Mouse (Mus musculus) ZHBTc4 (cell line): ENCODE results near the gene Mepe.

Experiments used
- DNase-seq: peaks from one replicate; pipeline ENCODE4 v3.0.0-alpha.2; 2011; ENCODE audit warnings: low read depth, low spot score

Gene Mepe

GRCm38 (mm10) chr5:104325029-104325428 lies at the start of gene Mepe:
Gene Mepe, plus strand, starts transcription at chr5:104325329.
- DNase-seq: no peak

GRCm38 (mm10) chr5:104294201-104294600 lies 30.9 kb upstream of the Mepe start:
- DNase-seq: no peak

- DNase-seq: no peak
Measured at GRCm38 (mm10) chr5:104298994-104299393, 26.1 kb upstream of the Mepe start, which contains the start of gene Ibsp. Gene Ibsp, plus strand, starts transcription at chr5:104299171.

GRCm38 (mm10) chr5:104314073-104314472 lies 11.1 kb upstream of the Mepe start:
- no peak for DNase-seq

GRCm38 (mm10) chr5:104326884-104327283 lies 1.8 kb downstream of the Mepe start:
- DNase-seq: no peak

GRCm38 (mm10) chr5:104327389-104327788 lies 2.3 kb downstream of the Mepe start:
- no peak for DNase-seq

GRCm38 (mm10) chr5:104327876-104328275 lies 2.7 kb downstream of the Mepe start:
- DNase-seq: no peak

GRCm38 (mm10) chr5:104328317-104328850 lies 3.3 kb downstream of the Mepe start:
- no peak for DNase-seq

- DNase-seq: no peak
Measured at GRCm38 (mm10) chr5:104329381-104329780, 4.3 kb downstream of the Mepe start.

- no peak for DNase-seq
Measured at GRCm38 (mm10) chr5:104330088-104330487, 5.0 kb downstream of the Mepe start.

- no peak for DNase-seq
Measured at GRCm38 (mm10) chr5:104332296-104332695, 7.2 kb downstream of the Mepe start.

- DNase-seq: peak; percentile 70
Measured at GRCm38 (mm10) chr5:104333231-104333640, 8.1 kb downstream of the Mepe start.

GRCm38 (mm10) chr5:104333643-104334042 lies 8.5 kb downstream of the Mepe start:
- no peak for DNase-seq

- no peak for DNase-seq
Measured at GRCm38 (mm10) chr5:104334516-104334915, 9.4 kb downstream of the Mepe start.

GRCm38 (mm10) chr5:104335962-104336361 lies 10.8 kb downstream of the Mepe start:
- no peak for DNase-seq

GRCm38 (mm10) chr5:104337491-104337890 lies 12.4 kb downstream of the Mepe start:
- no peak for DNase-seq

- DNase-seq: no peak
Measured at GRCm38 (mm10) chr5:104339009-104339408, 13.9 kb downstream of the Mepe start.

- peak; percentile 87 for DNase-seq
Measured at GRCm38 (mm10) chr5:104339706-104340512, 14.8 kb downstream of the Mepe start.

- DNase-seq: no peak
Measured at GRCm38 (mm10) chr5:104340513-104340829, 15.3 kb downstream of the Mepe start.

- no peak for DNase-seq
Measured at GRCm38 (mm10) chr5:104342881-104343280, 17.8 kb downstream of the Mepe start.

- DNase-seq: peak; percentile 59
Measured at GRCm38 (mm10) chr5:104344526-104345240, 19.6 kb downstream of the Mepe start.

GRCm38 (mm10) chr5:104345241-104345630 lies 20.1 kb downstream of the Mepe start:
- no peak for DNase-seq

- DNase-seq: no peak
Measured at GRCm38 (mm10) chr5:104351041-104351440, 25.9 kb downstream of the Mepe start.
